Mouse (Mus musculus) thymus, postnatal 14 days (tissue): ENCODE measurements around the gene Pcf11.
A peak's percentile ranks its signal among the peaks of the same experiment; 100 is the strongest.

ENCODE experiments used
- DNase-seq: peaks from one replicate; pipeline ENCODE4 v3.0.0; 2021

Gene Pcf11

DNA sequence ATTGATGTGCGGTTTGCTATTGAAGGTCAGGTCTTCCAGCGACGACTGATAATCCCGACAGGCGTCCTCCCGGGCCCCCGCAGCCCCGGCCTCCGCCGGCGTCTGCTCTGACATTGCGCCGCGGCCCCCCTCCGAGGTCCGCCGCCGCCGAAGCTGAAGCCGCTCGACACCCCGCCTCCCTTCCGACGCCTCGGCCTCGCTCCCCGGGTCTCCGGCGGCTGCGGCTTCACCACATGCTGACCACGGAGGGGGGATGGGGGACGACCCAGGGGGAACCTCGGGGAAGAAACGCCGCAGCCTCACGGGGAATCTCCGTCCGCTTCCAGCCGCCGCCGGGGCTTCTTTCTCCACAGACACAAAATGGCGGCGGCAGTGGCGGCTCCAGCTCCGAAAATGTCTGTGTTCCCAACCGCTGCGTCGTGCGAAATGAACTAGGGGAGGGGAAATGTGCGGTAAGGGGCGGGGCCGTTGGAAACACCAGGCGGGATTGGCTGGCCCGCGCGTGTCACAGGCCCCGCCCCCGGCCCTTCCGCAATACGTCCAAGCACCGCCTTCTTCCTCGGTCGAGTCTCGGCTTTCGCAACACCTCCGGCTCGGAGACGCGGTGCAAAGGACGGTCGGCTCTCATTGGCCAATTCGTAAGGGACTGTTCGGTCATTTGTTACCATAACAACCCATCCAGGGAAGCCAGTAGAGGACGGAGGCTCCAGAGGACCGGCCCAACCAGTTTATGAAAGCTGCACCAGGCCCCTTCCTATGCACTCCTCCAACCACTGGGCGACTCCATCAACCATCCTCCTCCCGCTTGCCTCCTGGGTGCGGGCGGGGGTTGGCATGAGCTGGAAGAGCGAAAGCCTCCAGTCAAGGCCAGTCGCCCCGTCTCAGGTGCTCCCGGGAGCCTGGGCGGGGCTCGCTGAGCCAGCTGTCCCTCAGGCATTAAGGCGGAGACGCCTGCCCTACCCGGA lies at the start of gene Pcf11:
Gene Pcf11, minus strand, starts transcription at position 428 of the 965 bp plus-strand sequence.
- DNase-seq = peak; percentile 97

DNA sequence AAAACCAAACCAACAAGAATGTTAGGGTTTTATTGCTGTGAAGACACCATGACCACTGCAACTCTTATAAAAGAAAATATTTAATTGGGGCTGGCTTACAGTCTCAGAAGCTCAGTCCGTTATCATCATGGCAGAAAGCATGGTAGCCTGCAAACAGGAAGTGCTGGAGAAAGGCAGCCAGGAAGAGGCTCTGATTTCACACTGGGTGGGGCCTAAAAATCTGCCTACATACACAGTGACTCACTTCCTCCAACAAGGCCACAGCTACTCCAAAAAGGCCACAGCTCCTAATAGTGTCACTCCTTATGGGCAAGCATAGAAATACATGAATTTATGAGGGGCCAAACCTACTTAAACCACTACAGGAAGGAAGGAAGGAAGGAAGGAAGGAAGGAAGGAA lies 45.3 kb upstream of the Pcf11 start:
- DNase-seq = no peak

DNA sequence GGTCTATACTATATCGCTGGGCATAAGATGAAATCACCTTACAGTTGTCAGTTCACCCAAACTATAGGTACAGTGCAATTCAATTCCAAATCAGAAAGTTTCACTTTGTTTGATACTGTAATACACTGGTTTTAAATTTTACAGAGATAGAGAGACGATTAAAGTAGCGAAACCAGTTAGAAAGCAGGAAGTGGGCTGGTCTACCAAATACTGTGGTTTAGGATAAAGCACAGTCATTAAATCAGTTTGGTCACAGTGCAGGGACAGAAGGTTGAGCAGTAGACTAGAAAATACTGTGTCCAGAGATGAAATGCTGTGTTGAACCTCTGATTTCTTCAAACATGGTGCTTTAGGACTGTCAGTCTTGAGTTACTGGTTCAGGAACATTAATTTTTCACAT lies 41.9 kb upstream of the Pcf11 start:
- no peak for DNase-seq

DNA sequence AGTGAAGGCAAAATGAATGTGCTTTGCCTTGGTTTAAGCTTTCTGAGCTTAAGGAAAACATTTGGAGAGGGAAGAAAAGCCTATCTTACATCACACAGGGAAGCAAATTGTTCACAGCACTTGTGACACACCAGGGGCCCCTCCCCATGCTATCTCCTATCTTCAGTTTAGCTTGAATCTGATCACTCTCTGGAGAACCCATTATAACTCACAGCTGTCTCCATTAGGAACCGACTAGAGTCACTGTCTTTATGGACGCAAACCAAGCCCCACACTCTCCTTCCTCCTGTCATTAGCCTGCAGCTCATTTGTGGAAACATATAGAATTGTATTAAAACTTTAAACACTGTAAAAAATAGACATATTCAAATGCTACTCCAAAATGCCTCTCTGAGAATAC lies 39.8 kb upstream of the Pcf11 start:
- DNase-seq = no peak

DNA sequence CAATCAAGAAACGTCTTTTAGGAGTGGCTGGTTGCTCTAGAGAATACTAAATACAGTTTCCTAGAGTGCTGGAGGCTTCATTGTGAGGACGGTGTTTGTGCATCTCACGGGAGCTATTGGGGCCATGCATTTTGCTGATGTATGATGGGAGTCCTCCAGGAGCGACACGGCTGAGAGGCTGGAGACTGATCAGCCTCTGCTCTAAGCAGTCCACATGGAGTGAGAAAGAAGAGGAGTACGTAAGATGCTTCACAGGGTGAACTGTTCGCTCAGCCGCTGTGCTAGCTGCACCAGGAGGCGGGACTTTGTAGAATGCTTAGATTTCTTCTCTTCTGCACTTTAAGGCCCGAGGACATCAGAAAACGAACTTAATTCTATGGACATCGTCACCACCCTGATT lies 37.0 kb upstream of the Pcf11 start:
- DNase-seq = no peak

DNA sequence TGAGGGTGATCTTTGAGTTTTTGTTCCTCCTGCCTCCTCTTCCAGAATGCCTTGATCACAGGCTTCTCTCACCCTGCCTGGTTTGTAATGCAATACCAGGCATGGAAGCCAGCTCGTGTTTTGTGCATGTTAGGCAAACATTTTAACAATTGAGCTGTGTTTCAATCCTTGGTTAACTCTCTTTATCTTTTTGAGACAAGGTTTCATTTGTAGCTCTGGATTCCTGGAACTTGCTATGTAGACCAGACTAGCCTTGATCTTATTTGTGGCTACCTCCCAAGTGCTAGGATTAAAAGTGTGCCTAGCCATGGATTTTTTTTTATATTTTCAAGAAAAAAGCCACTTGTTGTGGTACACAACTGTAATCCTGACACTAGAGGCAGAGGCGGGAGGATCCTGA lies 35.8 kb upstream of the Pcf11 start:
- no peak for DNase-seq

DNA sequence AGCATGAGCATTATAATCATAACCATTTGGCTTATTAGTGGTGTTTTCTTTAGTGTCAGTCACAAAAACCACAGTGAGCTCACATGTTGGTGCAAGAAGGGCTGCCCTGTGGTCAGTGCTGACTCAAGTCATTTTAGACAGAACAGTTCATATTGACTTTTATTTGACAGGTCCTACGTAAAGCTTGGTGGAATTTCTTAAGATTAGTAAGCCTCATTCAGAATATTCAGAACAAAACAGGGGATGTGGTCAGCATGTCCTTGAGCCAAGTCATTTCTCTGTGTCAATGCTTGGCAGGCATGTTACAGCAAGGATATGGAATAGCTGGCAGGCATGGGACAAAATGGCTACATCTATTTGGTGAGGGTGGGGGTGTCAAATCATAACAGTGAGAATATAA lies 33.9 kb upstream of the Pcf11 start:
- DNase-seq = no peak

DNA sequence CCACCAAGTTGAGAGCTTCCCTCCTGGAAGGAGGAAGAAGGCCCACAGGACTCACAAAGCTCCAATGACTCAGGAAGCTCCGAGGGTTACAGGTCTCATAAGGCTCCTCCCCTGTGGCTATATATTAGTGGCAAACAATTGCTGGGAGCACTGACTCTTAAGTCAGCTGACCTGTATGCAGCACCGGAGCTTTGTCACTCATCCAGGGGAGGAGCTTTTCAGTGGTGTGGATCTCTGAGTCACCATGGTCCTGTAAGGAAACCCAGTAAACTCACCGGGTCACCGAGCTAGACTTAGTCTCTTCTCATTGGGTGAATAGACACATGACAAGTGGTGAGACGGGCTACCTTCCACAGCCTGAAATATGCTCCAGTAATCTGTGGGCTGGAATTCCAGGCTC lies 29.0 kb upstream of the Pcf11 start:
- no peak for DNase-seq

DNA sequence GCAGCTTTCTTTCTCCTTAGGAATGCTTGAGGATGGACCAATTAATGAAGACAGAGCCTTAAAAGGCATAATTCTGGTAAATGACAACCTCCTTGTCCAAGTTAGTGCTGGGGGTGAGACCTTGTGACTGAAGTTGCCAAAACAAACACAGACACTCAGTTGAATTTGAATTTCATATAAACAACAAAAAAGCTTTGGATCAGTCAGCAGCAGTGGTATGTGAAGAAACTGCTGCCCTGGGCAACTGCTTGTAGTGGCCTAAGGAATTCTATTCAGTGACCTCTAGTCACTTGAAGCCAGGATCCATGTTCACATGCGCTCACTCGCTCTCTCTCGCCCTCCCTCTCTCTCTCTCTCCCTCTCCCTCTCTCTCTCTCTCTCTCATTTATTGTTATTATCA lies 26.7 kb upstream of the Pcf11 start:
- no peak for DNase-seq

DNA sequence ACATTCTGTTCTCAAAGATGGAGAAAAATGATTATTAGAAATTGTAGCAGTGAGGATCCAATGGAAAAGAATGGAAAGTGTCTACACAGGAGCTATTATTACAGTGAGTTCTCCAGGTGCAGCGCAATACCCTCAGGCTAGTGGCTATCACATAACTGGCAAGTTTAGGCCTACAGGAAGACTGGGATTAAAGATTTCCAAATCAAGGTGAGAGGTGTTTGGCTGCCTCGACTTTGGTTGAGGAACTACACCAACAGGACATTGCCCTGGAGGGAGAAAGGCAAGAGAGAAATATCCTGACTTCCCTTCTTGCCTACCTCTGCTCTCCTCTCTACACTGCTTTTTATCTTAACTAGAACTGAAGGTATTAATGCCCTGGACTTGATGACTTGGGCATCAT lies 19.4 kb upstream of the Pcf11 start:
- DNase-seq = no peak

DNA sequence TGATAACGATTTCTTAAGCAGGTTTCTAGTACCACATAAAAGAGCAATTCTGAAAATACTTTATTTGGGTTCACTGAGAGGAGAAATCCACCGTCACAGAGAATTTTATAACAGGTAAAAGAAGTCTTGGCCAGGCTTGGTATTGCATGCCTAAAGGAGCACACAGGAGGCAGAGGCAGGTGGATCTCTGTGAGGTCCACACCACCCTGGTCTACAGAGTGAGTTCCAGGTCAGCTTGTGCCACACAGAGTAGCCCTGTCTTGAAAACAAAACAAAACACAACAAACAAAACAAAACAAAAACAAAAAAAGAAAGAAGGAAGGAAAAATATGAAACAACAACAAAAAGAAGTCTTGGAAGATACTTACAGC lies 18.6 kb upstream of the Pcf11 start:
- DNase-seq = no peak

DNA sequence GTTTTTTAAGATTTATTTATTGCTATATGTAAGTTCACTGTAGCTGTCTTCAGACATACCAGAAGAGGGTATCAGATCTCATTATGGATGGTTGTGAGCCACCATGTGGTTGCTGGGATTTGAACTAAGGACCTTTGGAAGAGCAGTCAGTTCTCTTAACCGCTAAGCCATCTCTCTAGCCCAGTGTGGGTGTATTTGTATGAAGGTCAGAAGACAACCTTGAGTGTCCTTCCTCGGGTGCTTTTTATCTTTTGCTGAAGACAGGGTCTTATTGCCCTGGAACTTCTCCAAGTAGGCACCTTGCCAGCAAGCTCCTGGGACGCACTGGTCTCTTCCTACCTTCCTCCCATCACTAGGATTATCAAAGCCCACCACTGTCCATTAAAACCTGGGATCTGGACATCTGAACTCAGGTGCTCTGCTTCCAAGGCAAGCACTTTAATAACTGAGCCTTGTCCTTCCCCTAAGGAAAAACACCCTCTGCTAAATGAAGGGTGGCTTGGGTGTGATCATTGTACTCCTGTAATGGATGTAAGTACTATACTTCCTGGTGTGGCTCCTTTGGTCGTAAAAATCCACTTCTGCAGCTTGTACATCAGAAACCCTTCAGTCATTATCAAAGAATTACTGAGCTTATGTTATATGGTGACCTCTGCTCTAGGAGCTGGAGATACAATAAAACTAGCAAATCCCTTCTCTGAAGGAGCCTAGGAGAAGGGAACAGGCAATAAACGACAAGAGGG lies 18.0 kb upstream of the Pcf11 start:
- DNase-seq = no peak

DNA sequence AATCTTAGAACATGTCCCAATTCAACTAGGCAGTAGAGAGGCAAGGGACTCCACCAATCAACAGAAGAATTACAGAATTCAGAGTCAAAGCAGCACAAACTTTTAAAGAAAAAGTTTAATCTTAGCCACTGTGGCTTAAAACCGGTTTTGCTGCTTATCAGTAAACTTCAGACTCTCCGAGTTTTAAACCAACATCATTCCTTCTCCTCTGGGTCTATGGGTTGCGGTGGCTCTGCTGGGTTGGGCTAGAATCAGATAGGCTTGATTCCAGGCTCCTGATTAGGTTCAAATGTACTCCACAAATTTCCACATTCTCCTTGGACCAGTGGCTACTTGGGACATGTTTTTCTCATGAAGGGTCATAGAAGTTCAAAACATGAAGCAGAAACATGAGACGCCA lies 7.6 kb upstream of the Pcf11 start:
- DNase-seq = no peak

DNA sequence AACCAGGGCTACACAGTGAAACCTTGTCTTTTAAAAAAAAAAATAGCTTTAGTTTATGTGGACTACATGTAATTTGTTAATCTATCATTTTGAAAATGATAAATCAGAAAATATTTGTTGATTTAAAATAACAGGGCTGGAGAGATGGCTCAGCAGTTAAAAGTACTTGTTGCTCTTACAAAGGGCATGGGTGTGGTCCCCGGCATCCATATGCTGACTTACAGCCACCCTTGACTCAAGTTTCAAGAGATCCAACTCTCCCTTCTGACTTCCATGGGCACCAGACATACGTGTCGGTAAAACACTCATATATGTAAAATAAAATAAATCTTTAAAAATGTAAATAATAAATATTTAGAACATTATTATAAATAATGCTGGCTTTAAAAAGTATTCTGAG lies 5.4 kb upstream of the Pcf11 start:
- no peak for DNase-seq

DNA sequence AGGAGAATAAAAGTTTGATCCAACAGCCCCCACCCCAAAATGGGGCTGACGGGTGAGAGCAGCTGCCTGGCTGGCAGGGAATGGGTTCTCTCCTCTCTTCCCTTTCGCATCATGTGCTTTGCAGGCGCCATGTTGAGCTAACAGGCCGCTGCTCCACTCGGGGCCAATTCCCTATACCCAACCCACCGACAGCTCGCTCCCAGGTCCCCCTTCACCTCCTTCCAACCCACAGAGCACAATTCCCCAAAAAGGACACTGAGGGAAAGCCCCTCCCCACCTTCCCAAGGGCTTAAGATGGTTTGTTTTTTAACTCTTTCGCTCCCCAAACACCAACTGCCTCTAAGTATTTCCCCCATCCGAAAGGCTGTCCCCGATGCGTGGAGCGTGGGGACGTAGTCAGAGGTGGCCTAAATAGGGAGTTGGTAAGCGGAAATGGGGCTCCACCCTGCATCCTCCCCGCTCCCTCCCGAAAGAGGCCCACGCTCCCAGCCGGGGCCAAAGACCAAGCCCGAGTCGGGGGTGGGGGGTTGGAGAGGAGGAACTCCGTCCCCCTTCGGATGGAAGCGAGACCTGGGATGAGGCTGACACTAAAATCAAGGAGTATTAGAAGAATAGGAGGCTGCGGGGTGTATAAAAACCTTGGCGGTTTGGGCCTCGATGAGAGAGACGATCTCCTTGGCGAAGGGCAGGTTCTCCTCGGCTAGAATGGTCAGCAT lies 785 bp downstream of the Pcf11 start:
- peak; percentile 75 for DNase-seq

DNA sequence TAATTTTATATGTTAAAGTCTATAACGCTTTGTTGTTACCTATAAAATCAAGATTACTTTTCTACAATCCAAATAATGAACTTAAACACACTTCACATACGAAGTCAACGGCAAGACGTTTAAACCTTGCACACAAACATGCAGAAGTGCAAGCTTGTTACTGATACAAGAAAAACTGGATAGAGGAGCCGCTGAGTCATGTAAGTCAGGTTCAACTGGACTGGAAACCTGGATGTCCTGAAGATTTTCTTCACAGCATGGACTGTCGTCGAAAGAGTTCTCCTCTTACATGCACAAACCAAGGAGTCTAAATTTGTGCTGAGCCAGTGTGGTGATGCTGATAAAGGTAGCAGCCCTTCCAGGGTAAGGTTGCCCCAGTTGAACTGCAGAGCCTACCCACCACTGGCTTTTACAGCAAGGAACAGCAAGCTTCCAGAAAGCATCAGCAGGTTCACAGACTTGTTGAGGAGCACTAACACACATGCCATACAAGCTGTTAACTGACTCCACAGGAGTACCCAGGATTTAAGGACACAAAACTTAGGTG lies 3.4 kb downstream of the Pcf11 start:
- DNase-seq = no peak

DNA sequence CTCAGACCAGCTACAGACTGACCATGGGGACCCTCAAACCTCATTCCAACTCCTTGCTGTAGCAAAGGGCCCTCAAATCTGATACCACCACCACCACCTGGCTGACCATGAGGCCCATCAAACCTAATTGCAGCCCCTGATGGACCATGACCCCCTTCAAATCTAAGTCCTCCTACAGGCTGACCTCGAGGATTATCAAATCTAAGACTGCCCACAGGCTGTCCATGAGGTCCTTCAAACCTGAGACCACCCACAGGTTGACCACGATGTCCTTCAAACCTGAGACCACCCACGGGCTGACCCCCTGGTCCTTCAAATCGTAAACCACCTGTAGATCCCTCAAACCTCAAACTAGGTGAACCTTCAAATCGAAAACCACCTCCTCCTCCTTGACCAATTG lies 11.7 kb downstream of the Pcf11 start:
- DNase-seq = no peak

DNA sequence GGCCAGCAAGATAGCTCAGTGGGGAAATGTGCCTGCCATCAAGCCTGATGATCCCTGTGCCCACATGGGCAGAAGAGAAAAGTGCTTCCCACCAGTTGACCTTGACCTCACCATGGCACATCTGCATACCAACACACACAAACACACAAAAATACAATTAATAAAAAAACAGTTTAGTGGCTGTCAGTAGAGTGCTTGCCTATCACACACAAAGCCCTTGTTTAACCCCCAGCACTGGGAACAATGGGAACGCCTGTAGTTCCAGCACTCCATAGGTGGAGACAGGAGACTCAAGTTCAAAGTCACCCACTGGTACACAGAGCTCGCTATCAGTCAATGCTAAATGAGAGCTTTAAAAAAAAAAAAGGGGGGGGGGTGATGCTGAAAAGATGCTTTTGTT lies 13.3 kb downstream of the Pcf11 start:
- DNase-seq = no peak

DNA sequence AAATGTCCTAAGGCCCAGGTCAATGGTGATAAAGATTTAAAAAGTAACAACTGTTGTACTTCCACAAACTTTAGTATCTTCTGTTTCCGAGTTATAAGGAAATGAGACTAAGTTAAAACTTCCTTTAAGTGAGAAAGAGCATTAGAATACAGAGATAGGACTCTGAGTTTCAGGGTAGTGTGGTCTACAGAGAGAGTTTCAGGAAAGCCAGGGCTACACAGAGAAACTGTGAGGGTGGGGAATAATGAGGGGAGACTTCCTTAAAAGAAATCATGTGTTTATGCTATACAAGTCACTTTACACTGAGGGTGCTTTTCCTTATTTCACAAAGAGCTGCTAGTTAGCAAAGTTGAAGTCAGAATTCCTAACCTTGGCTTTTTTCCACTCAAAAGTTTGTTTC lies 16.4 kb downstream of the Pcf11 start:
- DNase-seq = no peak

DNA sequence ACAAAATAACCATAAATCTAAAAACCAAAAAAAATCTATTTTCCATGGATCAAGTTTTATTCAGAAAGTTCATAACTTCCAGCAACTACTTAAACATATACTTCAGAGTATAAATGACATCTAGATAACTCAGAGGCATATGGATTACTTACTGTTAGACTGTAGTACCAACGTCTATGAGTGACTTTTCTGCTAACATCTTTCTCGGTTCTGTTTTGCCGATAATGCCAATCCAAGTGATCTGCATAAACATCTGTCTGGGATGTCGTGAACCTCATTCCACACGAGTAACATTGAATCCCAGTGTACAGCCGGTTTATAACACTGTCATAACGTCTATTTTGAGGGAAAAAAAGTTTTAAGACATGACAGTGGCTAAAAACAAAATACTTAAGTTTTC lies 21.9 kb downstream of the Pcf11 start:
- no peak for DNase-seq

DNA sequence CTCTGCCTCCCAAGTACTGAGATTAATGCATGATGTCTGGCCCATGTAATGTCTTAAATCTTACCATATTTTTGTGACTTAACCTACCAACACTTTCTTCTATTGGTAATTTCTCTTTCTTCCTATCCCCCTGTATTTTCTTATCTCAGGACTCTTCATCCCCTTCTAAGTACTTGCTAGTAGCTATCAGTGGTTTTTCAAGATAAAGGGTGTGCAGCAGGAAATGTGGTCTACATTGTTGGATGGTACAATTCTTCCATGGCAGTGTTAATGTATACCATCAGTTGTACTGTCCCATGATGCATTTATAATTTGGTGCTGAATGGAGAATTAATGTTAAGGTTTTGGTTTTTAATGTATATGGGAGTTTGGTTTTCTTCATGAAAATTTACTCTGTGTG lies 27.4 kb downstream of the Pcf11 start:
- DNase-seq = no peak

DNA sequence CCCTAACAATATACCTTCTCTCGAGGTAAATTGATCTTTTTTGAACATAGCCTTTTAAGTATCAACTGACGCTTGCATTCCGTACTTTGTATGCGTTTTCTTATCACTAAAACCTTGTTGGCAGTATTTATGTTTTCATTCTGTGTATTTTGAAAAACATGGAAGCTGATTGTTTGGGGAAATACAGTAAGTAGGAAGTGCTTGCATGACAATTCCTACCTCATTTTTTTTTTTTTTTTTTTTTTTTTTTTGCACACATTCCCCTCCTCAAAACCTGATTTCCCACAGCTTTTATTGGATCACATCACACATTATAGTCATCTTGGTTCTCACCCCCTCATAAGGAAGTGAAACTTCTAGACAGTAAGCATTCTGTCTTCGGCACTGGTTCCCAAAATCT lies 31.7 kb downstream of the Pcf11 start:
- no peak for DNase-seq

DNA sequence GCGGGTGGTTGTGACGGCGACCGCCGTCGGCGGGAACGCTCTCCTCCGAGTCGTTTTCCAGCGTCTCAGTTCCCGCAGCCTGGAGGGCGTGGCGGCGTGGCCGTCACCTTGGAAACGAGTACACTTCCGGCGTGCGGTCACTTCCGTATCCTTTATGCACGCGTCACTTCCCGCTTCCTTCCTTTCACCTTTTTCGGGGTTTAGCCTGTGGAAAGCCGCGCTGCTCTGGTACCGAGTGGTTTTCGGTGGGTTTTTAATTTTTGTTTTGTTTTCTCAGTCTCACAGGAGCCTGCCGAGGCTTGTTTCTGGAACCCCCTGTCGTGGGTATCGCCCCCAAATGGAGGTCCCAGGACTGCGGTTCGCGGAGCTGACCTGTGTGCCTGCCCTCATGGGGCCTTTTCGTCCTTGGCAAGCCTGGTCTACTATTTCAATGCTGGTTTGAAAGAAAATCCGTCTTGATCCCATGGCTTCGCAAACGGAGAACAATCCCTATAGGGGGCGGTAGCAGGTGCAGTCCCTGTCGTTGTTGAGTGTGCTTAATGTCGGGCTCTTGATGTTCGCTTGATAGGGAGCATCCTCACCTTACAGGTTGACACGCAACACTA lies 32.6 kb downstream of the Pcf11 start, which contains the start of gene Ankrd42:
Gene Ankrd42, minus strand, starts transcription at position 122 of the 605 bp plus-strand sequence.
- DNase-seq = peak; percentile 91
